Mouse (Mus musculus): Measurements from ENCODE around the gene Rgmb. TPM values are rescaled to one million over a fixed set of nuclear protein-coding genes. Genes with fewer than 3 reads are reported as not detected.
A peak's percentile ranks its signal among the peaks of the same experiment; 100 is the strongest.

Gene Rgmb
- total RNA-seq, 2 experiments from 2014 or later = 18.5 to 22.7 TPM

DNA sequence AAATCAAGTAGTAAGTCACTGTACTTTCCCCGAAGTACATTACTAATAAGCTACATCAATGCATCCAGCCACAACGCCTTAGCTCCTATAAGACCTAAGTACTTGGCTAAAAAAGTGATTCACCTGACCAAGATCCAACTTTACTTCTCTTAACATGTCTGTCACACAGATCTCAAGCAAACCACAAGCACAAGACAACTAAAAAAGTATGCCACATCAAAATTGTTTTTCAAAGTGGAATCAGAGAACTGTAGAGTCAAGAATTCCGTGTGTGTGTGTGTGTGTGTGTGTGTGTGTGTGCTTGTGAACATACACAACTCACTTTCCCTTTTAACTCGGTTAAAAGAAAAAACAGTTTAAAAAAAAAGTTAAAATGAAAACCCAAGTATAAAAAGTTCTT lies 9.1 kb downstream of the Rgmb start:
- DNase-seq = no peak

GRCm38 (mm10) chr17:15820761-15821160 lies 10.1 kb downstream of the Rgmb start:
- no peak for DNase-seq

GRCm38 (mm10) chr17:15820146-15820545 lies 10.7 kb downstream of the Rgmb start:
- no peak for DNase-seq

DNA sequence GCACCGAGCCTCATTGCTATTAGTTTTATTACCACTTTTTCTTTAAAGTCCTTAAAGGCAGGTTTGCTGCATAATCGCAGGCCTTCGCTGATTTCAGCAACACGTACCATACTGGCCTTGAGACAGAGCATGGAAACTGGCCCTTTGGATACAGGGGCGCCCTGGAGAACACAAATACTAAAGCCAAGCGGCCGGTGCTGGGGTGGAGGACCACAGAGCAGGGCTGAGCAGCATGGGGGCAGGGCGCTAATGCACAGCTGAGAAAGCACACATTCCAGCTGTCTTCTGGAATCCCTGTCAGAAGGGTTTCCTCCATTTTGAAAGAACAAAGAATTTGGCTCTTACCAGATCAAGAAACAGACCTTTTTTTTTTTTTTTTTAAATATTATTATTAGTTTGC lies 12.5 kb downstream of the Rgmb start:
- no peak for DNase-seq

- no peak for DNase-seq
Measured at GRCm38 (mm10) chr17:15817634-15818033, 13.2 kb downstream of the Rgmb start.

- no peak for DNase-seq
Measured at GRCm38 (mm10) chr17:15817096-15817450, 13.8 kb downstream of the Rgmb start.

GRCm38 (mm10) chr17:15816379-15817095 lies 14.3 kb downstream of the Rgmb start:
- DNase-seq = no peak

GRCm38 (mm10) chr17:15815312-15816018 lies 15.4 kb downstream of the Rgmb start:
- no peak for DNase-seq

DNA sequence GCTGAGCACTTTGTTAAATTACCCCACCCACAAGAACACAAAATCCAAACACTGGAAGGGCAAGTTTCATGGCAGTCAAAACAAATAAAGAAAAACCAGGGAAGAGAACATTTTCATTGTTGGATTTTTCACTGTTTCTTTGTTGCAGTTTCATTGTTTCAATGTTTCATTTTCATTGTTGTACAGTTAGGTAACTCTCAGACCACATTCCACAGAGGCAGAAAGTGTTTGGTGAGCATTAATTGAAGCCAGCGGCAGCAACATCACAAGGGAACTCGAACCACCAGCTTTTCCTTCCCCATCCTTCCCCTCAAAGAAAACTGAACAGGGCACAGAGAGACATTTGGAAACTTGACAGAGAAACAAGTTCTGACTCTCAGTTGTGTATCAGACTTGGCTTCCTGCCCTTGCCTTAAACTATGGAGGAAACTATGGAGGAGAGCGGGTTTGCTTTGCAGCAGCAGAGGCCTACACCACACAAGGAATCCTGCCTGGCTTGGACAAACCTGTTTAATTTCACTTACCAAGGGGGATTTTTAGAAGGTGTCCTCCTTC lies 17.1 kb downstream of the Rgmb start:
- DNase-seq = no peak

- no peak for DNase-seq
Measured at GRCm38 (mm10) chr17:15812136-15812778, 18.6 kb downstream of the Rgmb start.

GRCm38 (mm10) chr17:15809949-15810348 lies 20.9 kb downstream of the Rgmb start:
- no peak for DNase-seq

DNA sequence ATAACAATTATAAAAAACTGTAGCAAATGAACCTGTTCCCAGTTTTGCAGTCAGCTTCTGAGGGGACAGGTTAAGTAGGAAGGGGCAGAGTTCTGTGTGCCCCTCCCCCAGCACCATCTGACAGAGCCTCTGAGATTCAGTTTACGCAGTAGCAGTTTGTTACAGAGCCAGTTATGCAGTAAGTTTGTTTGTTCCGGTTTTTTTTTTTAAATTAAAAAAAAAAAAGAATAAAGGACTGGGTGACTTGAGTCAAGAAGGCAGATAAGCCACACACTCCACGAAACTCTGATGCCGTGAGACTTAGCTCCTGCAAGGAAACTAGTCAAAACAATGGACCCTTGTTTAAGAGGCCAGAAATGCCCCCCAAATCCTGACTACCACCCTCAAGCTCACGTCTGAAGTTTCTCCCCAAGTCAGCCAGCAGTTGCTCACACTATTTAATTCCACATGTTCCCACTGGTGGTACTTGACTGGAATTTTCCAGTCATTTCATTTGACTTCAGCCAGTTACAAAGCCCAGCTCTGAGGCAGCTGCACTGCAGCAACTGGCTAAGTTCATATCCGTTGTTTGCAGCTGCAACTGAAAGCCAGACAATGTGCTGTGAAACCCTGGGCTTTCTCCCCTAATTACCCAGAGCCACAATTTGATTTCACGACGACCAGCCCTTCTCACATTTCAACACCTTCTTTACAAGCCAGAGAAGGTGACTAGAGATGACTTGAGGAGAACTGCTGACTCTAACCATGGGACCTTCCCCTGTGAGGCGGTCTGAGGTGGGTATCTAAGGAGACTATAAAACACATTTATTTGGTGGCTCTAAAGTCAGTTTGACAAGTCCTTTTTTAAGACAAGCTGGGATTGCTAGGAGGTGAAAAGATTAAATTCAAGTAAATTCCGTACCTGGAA lies 22.1 kb downstream of the Rgmb start:
- DNase-seq = no peak

DNA sequence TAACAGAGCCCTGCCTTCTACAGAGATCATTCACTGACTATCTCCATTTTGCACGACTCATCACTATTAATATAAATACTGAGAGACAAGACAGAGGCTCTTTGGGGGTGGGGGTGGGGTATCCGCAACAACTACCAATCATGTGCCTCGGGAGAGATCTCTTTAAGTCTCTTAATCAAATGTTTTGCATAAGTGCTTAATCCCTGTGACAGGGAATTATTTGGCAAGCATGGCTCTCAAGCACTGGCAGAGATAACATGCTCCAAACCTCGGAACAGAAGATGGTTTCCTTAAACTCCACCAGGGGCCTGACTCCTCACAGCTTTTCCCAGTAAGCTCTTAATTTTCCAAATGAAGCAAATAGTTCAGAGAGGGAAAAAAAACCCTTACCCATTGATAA lies 22.8 kb downstream of the Rgmb start:
- DNase-seq = no peak

GRCm38 (mm10) chr17:15807295-15807984 lies 23.4 kb downstream of the Rgmb start:
- DNase-seq = no peak

DNA sequence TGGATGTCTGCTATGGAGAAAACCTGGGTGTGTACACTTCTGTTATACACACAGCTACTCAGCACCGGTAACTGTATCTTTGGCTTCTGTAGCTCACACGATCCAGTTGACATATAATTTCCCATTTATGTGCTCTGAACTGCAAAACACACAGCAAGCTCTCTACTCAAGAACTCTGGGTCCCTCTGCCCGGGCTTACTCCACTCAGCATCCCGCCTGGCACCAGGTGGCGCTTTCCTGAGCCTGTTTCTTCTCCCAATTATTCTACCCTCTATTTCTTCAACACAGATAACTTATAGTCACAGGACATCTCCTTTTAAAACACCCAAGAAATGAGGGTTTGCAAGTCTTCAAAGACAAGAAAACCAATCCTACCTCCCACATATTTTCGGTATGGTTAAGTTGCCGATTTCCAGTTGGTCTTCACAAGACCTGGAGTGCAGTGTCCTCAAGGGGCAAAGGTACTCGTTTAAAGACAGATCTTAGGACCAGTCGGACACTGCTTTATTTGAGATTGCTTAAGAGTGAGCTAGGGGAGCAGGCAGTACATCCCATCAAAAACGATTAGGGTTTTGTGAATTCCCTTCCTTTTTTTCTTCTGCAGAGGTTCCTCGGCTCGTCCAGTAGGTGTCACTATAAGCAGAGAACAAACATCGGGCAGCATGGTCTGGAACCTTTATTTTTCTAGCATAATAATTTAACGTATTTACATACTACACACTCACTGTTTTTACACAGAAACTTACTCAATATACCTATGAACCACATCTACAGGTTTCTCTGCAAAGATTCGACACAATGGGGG lies 26.6 kb downstream of the Rgmb start:
- peak; percentile 27 for DNase-seq

- no peak for DNase-seq
Measured at GRCm38 (mm10) chr17:15799195-15799793, 31.5 kb downstream of the Rgmb start.

DNA sequence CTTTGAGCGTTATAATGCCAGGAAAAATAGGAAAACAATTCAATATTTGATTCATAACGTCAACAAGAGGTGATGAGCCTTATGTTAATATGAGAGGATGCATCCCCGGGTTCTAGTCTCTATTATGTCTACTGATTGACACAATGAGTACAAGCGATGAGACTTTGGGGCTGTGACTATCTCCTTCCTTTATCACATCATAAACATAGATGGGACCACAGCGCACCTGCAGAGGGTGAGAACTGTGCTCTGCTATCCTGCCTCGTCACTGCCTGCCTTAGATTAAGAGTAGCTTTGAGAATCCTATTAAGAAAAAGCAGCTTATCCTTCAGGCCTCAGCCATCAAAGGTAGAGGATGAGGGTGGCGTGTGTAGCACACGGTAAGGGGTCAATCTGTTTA lies 40.1 kb downstream of the Rgmb start:
- DNase-seq = no peak

GRCm38 (mm10) chr17:15787036-15787435 lies 43.8 kb downstream of the Rgmb start:
- DNase-seq = peak; percentile 47

- DNase-seq = no peak
Measured at GRCm38 (mm10) chr17:15777979-15778378, 52.9 kb downstream of the Rgmb start.

GRCm38 (mm10) chr17:15776349-15776748 lies 54.5 kb downstream of the Rgmb start:
- DNase-seq = no peak

Measured in heart, postnatal 4 days (tissue).